Mouse (Mus musculus): ENCODE measurements at regions not wholly inside any gene's neighbourhood (a gene's known extent, or its start where the extent isn't known, plus 50 kb on each side); places are given as distances from the start of the nearest gene placed in this dataset.

- no peak for TF ChIP-seq POLR2A (IDR thresholded peaks at IDR 0.05; ENCODE audit: insufficient read depth, low read depth, low read length)
- TF ChIP-seq CTCF (IDR thresholded peaks at IDR 0.05; ENCODE audit: insufficient read depth, low read depth, low read length): no peak
Measured at GRCm38 (mm10) chr15:6998576-6999070, 91.8 kb upstream of the Lifr start.

Measured in olfactory bulb, adult 2 months (tissue).